Mouse (Mus musculus) olfactory bulb, adult 2 months (tissue): ENCODE measurements around the gene Olfr987.
"Not testable (repeated sequence)": the region's sequence is repeated elsewhere in the genome, so short reads cannot be mapped to it uniquely, and the experiment has no call there.

Experiments used
- CTCF ChIP-seq: fragments of 200-500 bp; IDR thresholded peaks from 2 replicates; pipeline ENCODE4 v1.5.1; 2012; ENCODE audit warnings: low read depth, mild to moderate bottlenecking, low read length, moderate library complexity; ENCODE audit not compliant: insufficient read depth
- POLR2A ChIP-seq: fragments of 200-500 bp; IDR thresholded peaks from 2 replicates; pipeline ENCODE4 v1.6.1; 2012; ENCODE audit warnings: mild to moderate bottlenecking, low read depth, low read length, moderate library complexity; ENCODE audit not compliant: insufficient read depth

- TF ChIP-seq CTCF, POLR2A: not testable (repeated sequence)
Measured at GRCm38 (mm10) chr2:85339215-85339614, at the start of gene Olfr987.
